Mouse (Mus musculus): ENCODE results near the gene Dpy19l1. TPM values are rescaled to one million over a fixed set of nuclear protein-coding genes. Genes with fewer than 3 reads are reported as not detected.

Gene Dpy19l1
- polyA plus RNA-seq (2015; fragmentation: Nextera tagmentation; extraction: Ambion mirVana), result 10.4 and 11.3 TPM in 2 replicates

- peak within 1 kb of the TSS; percentile 84 for H3K9ac ChIP-seq
- H3K4me3 ChIP-seq (replicated peaks), result peak within 1 kb of the TSS; percentile 75
- H3K27ac ChIP-seq, result peak within 1 kb of the TSS; percentile 92
- 0 out of 2 replicates have a peak, but pooled peaks cover 4% of the 10 kb centered on the region for H3K4me1 ChIP-seq (replicated peaks)
- H3K36me3 ChIP-seq, result no peaks in the 10 kb centered on the region
- H3K27me3 ChIP-seq (replicated peaks), result no peaks in the 10 kb centered on the region
- ATAC-seq, result peak; percentile 98
- WGBS, result under 1% methylated on average over 85 of the region's 99 CpGs
- H3K4me2 ChIP-seq (replicated peaks), result peak within 1 kb of the TSS; percentile 62
- no peaks in the 10 kb centered on the region for H3K9me3 ChIP-seq
Measured at GRCm38 (mm10) chr9:24503067-24503857, at the start of gene Dpy19l1. Dpy19l1 (minus strand) TSS chr9:24503140.

DNA sequence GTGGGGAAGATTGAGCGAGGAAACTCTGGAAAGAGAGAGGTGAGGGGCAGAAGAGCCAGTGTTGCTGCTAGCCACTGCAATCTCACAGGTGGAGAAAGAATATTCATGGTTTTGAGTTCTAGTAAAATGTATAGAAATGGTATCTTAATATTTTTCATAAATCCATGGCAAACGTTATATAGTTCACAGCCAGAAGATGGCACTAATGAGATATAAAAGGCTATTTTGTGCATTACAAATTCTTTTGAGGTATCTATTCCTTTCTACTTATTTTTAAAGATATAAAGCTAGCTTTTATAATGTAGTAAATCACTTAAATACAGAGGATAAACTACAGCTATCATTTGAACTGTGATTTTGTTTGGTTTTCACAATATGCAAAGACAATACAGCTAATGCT, 35.2 kb upstream of the Dpy19l1 start:
- Histone ChIP-seq H3K27ac (no peak overlapping the region), H3K9ac (no peak overlapping the region), H3K27me3 (replicated peaks) (no peaks in the 10 kb centered on the region), H3K9me3 (no peaks in the 10 kb centered on the region), H3K4me2 (replicated peaks) (no peak overlapping the region), H3K36me3 (no peaks in the 10 kb centered on the region), H3K4me3 (replicated peaks) (no peak overlapping the region), H3K4me1 (replicated peaks) (no peaks in the 10 kb centered on the region)
- ATAC-seq, result no peak
- WGBS, result 46% methylated on average over 2 of the region's 2 CpGs

DNA sequence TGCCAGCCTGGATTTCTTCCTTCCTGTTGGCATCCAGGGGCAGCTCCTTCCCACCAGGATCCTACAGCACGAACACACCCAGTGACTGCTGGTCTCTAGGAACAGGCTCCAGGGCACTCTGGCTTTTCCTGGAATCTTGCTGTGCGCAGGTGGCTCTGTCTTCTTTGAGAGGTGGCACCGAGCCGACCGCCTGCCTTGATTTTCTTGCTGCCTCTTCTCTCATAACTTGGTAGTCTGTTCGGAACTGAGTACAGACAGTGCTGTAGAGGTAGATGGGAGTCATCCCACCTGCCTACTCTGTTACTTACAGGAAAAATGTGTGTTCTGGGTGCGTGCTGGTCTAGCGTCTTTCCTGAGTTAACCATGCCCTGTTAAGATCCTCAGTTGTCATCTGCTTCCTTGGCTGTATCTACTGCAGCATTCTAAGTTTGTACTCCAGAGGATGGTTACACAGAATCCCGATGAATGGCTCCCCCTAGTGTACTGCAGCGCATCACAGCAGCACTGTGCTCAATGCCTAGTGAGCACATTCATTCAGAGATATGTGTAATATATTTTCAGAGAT, 13.7 kb upstream of the Dpy19l1 start:
- Histone ChIP-seq H3K9ac (no peak overlapping the region), H3K36me3 (no peaks in the 10 kb centered on the region), H3K9me3 (no peaks in the 10 kb centered on the region), H3K4me1 (replicated peaks) (no peaks in the 10 kb centered on the region), H3K27ac (no peak overlapping the region), H3K4me2 (replicated peaks) (no peak overlapping the region), H3K27me3 (replicated peaks) (no peaks in the 10 kb centered on the region), H3K4me3 (replicated peaks) (no peak overlapping the region)
- ATAC-seq, result no peak
- WGBS, result 62% methylated on average over 10 of the region's 10 CpGs

GRCm38 (mm10) chr9:24514078-24514469, 11.1 kb upstream of the Dpy19l1 start:
- no peaks in the 10 kb centered on the region for H3K27me3 ChIP-seq (replicated peaks)
- no peaks in the 10 kb centered on the region for H3K4me1 ChIP-seq (replicated peaks)
- no peak overlapping the region for H3K4me3 ChIP-seq (replicated peaks)
- no peak for ATAC-seq
- no peak overlapping the region for H3K9ac ChIP-seq
- no peak overlapping the region for H3K4me2 ChIP-seq (replicated peaks)
- no peaks in the 10 kb centered on the region for H3K9me3 ChIP-seq
- WGBS, result 66% methylated on average over 5 of the region's 5 CpGs
- no peak overlapping the region for H3K27ac ChIP-seq
- H3K36me3 ChIP-seq, result no peaks in the 10 kb centered on the region

- Histone ChIP-seq H3K9me3 (no peaks in the 10 kb centered on the region), H3K9ac (no peak overlapping the region), H3K4me2 (replicated peaks) (no peak overlapping the region), H3K27me3 (replicated peaks) (no peaks in the 10 kb centered on the region), H3K4me1 (replicated peaks) (no peaks in the 10 kb centered on the region), H3K27ac (no peak overlapping the region), H3K36me3 (no peaks in the 10 kb centered on the region), H3K4me3 (replicated peaks) (no peak overlapping the region)
- ATAC-seq, result no peak
- WGBS, result 70% methylated on average over 9 of the region's 9 CpGs
Measured at GRCm38 (mm10) chr9:24513290-24514077, 10.5 kb upstream of the Dpy19l1 start.

DNA sequence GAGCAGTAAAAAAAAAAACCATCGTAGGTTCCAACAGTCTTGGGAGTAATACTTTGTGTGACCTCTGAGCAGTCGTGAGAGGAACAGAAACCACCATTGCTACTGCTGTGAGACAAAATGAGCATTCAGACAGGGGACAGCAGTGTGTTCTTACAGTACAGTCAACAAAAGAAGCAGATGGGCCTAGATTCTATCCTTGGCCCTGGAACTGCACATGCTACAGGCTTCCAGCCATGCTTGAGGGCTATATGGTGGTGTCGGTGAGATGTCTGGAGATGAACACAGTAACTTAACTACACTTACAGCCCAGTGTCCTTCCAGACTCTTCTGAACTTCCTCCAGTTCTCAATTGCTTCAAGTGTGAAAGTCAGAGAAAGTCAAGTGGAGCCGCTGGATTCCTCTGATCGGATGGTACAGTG, 9.2 kb upstream of the Dpy19l1 start:
- Histone ChIP-seq H3K9me3 (no peaks in the 10 kb centered on the region), H3K27ac (no peak overlapping the region), H3K4me1 (replicated peaks) (no peaks in the 10 kb centered on the region), H3K4me3 (replicated peaks) (no peak overlapping the region), H3K36me3 (no peaks in the 10 kb centered on the region), H3K27me3 (replicated peaks) (no peaks in the 10 kb centered on the region), H3K9ac (no peak overlapping the region), H3K4me2 (replicated peaks) (no peak overlapping the region)
- 82% methylated on average over 5 of the region's 5 CpGs for WGBS
- ATAC-seq, result no peak

DNA sequence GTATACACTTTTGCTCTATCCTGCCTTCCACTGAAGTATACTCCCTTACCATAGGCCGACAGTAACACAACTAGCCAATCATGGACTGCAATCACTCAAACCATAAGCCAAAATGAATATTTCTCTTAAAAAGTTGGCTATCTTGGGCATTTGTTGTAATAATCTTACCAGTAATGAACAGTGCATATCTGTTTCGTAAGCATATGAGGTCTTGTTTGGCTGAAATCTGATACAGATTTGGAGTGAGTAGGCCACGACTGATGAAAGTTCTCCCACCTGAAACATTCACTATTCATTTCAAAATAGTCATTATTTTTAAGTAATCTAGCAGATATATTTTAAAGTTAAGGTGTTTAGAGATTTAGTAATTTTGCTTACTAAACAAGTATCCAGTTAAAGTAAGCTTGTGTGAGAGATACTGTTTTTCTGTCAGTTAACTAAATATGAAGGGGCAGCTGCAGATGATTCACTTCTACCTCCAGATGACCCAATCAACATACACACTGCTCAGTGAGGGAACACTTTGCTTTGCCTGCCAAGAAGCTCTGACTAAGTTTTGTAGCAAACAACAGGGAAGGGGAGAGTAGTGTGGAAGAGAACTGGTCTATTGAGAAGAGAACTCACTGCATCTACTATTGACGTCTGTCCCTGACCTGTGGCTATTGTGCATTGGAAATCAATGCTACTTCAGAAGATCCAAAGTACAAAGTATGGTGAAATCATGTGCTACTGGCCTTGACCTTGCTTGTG, 8.6 kb upstream of the Dpy19l1 start:
- H3K27me3 ChIP-seq (replicated peaks), result no peaks in the 10 kb centered on the region
- H3K9ac ChIP-seq, result no peak overlapping the region
- WGBS, result 86% methylated on average over 4 of the region's 4 CpGs
- H3K36me3 ChIP-seq, result no peaks in the 10 kb centered on the region
- H3K27ac ChIP-seq, result no peak overlapping the region
- H3K4me1 ChIP-seq (replicated peaks), result no peaks in the 10 kb centered on the region
- H3K4me2 ChIP-seq (replicated peaks), result no peak overlapping the region
- no peak overlapping the region for H3K4me3 ChIP-seq (replicated peaks)
- H3K9me3 ChIP-seq, result no peaks in the 10 kb centered on the region
- ATAC-seq, result no peak

GRCm38 (mm10) chr9:24508880-24509279, 5.9 kb upstream of the Dpy19l1 start:
- peak; percentile 43; the same call in 1 of the 2 replicates for ATAC-seq
- 73% methylated on average over 4 of the region's 4 CpGs for WGBS

GRCm38 (mm10) chr9:24506510-24506909, 3.6 kb upstream of the Dpy19l1 start:
- H3K9ac ChIP-seq, result no peak overlapping the region
- no peak overlapping the region for H3K27ac ChIP-seq
- no peaks in the 10 kb centered on the region for H3K4me1 ChIP-seq (replicated peaks)
- no peak overlapping the region for H3K4me2 ChIP-seq (replicated peaks)
- H3K36me3 ChIP-seq, result no peaks in the 10 kb centered on the region
- H3K9me3 ChIP-seq, result no peaks in the 10 kb centered on the region
- no peak for ATAC-seq
- no peak overlapping the region for H3K4me3 ChIP-seq (replicated peaks)
- no peaks in the 10 kb centered on the region for H3K27me3 ChIP-seq (replicated peaks)

More at GRCm38 (mm10) chr9:24508880-24509279, 5.9 kb upstream of the Dpy19l1 start:
- H3K4me3 ChIP-seq (replicated peaks), result no peak overlapping the region
- no peaks in the 10 kb centered on the region for H3K4me1 ChIP-seq (replicated peaks)
- H3K27ac ChIP-seq, result no peak overlapping the region
- no peak overlapping the region for H3K4me2 ChIP-seq (replicated peaks)
- no peaks in the 10 kb centered on the region for H3K36me3 ChIP-seq
- no peaks in the 10 kb centered on the region for H3K9me3 ChIP-seq
- H3K9ac ChIP-seq, result no peak overlapping the region
- no peaks in the 10 kb centered on the region for H3K27me3 ChIP-seq (replicated peaks)

- no peak overlapping the region for H3K9ac ChIP-seq
- H3K9me3 ChIP-seq, result no peaks in the 10 kb centered on the region
- WGBS, result 61% methylated on average over 5 of the region's 5 CpGs
- 0 out of 2 replicates have a peak, but pooled peaks cover 4% of the 10 kb centered on the region for H3K4me1 ChIP-seq (replicated peaks)
- no peak overlapping the region for H3K4me3 ChIP-seq (replicated peaks)
- H3K27me3 ChIP-seq (replicated peaks), result no peaks in the 10 kb centered on the region
- no peak for ATAC-seq
- H3K36me3 ChIP-seq, result no peaks in the 10 kb centered on the region
- H3K27ac ChIP-seq, result no peak overlapping the region
- H3K4me2 ChIP-seq (replicated peaks), result no peak overlapping the region
Measured at GRCm38 (mm10) chr9:24505017-24505763, 2.2 kb upstream of the Dpy19l1 start.

DNA sequence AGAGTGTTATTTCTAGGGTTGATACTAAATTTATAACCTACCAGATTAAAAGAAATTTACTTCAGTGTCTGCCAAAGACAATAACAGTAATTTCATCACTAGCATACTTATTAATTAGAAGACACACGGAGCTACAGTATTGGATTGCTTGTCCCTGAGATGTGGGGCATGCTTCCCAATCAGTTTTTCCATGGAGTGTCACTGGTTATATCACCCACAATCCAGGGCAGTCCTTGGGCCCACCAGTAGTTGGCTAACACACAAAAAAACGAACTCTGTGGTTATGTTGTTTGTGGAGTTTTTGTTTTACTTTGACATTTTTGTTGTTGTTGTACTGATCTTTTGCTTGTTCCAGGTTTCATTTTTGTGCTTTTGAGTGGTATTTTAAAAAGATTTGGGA, 1.4 kb upstream of the Dpy19l1 start:
- ATAC-seq, result no peak
- H3K9me3 ChIP-seq, result no peaks in the 10 kb centered on the region
- no peak overlapping the region for H3K27ac ChIP-seq
- no peak overlapping the region for H3K9ac ChIP-seq
- no peak overlapping the region for H3K4me2 ChIP-seq (replicated peaks)
- no peaks in the 10 kb centered on the region for H3K36me3 ChIP-seq
- 0 out of 2 replicates have a peak, but pooled peaks cover 4% of the 10 kb centered on the region for H3K4me1 ChIP-seq (replicated peaks)
- WGBS, result 77% methylated on average over 2 of the region's 2 CpGs
- H3K4me3 ChIP-seq (replicated peaks), result no peak overlapping the region
- no peaks in the 10 kb centered on the region for H3K27me3 ChIP-seq (replicated peaks)
